Mouse (Mus musculus) kidney, postnatal 0 days (tissue): ENCODE measurements around the gene Grip1. TPM values are rescaled to one million over a fixed set of nuclear protein-coding genes. Genes with fewer than 3 reads are reported as not detected.

Source experiments
- ATAC-seq: fragments of 200-750 bp; cut with Nextera tagmentation; replicated peaks from 2 replicates; pipeline ENCODE4 v1.8.0; 2017; ENCODE audit warnings: low read depth, moderate number of reproducible peaks, moderate TSS enrichment, moderate library complexity; ENCODE audit not compliant: low FRiP score
- DNase-seq: peaks from one replicate; pipeline ENCODE4 v3.0.0-alpha.2; 2016; ENCODE audit warnings: low spot score
- H3K27ac ChIP-seq: fragments of 300-500 bp; sonication (generic); 2 replicates; pipeline ENCODE4 v1.5.1; 2014; ENCODE audit warnings: mild to moderate bottlenecking
- H3K27me3 ChIP-seq: fragments of 300-500 bp; sonication (generic); 2 replicates; pipeline ENCODE4 v1.6.1; 2014; ENCODE audit warnings: low read length, mixed read lengths; ENCODE audit not compliant: insufficient read depth
- H3K36me3 ChIP-seq: fragments of 300-500 bp; sonication (generic); 2 replicates; pipeline ENCODE4 v1.6.1; 2014; ENCODE audit warnings: low read length, mixed read lengths; ENCODE audit not compliant: insufficient read depth
- H3K4me1 ChIP-seq: fragments of 300-500 bp; sonication (generic); replicated peaks from 2 replicates; pipeline ENCODE4 v1.6.1; 2014; ENCODE audit warnings: antibody characterized with exemption, low read length, mixed read lengths; ENCODE audit not compliant: insufficient read depth
- H3K4me2 ChIP-seq: fragments of 300-500 bp; sonication (generic); 2 replicates; pipeline ENCODE4 v1.6.1; 2014; ENCODE audit warnings: mild to moderate bottlenecking, low read length, moderate library complexity, mixed read lengths
- H3K4me3 ChIP-seq: fragments of 300-500 bp; sonication (generic); replicated peaks from 2 replicates; pipeline ENCODE4 v1.5.1; 2014; ENCODE audit warnings: low read depth, low read length
- H3K9ac ChIP-seq: fragments of 300-500 bp; sonication (generic); 2 replicates; pipeline ENCODE4 v1.6.1; 2014; ENCODE audit warnings: low read depth, low read length
- H3K9me3 ChIP-seq: fragments of 300-500 bp; sonication (generic); replicated peaks from 2 replicates; pipeline ENCODE4 v1.6.1; 2016; ENCODE audit warnings: low read length, inconsistent platforms, mixed read lengths
- CTCF ChIP-seq: IDR thresholded peaks from 2 replicates; pipeline ENCODE4 v1.5.1; 2016; ENCODE audit warnings: antibody characterized with exemption, low read depth, mild to moderate bottlenecking, moderate library complexity
- WGBS: fragments of 180-500 bp; shearing (Covaris S2); extraction: QIAGEN DNeasy Blood & Tissue Kit; methylation state at CpG from one replicate; pipeline ENCODE4 v1.1.7; 2014; 5-methylcytosine and 5-hydroxymethylcytosine counted together
- polyA plus RNA-seq: library from polyadenylated mRNA; unstranded; fragments of >200 nt; fragmentation: Nextera tagmentation; extraction: Ambion mirVana; gene quantifications from 2 replicates; pipeline ENCODE4 v1.2.1, GENCODE M21; 2015

The Grip1 gene
- polyA plus RNA-seq, 1 experiment from 2014 or later: 3.1 TPM

GRCm38 (mm10) chr10:120124801-120125464 lies 671.3 kb downstream of the Grip1 start:
- ATAC-seq (0 out of 2 replicates have a peak, but pooled peaks have one; percentile 63), DNase-seq (peak; percentile 87)
- H3K27me3 ChIP-seq: no peaks in the 10 kb centered on the region
- H3K27ac ChIP-seq: no peak overlapping the region
- TF ChIP-seq CTCF: peak; percentile 90
- no peaks in the 10 kb centered on the region for H3K9me3 ChIP-seq
- no peaks in the 10 kb centered on the region for H3K4me1 ChIP-seq
- H3K36me3 ChIP-seq: no peaks in the 10 kb centered on the region
- H3K4me2 ChIP-seq: no peak overlapping the region
- H3K4me3 ChIP-seq: no peak overlapping the region
- WGBS: 52% methylated on average over 7 of the region's 7 CpGs
- no peak overlapping the region for H3K9ac ChIP-seq

DNA sequence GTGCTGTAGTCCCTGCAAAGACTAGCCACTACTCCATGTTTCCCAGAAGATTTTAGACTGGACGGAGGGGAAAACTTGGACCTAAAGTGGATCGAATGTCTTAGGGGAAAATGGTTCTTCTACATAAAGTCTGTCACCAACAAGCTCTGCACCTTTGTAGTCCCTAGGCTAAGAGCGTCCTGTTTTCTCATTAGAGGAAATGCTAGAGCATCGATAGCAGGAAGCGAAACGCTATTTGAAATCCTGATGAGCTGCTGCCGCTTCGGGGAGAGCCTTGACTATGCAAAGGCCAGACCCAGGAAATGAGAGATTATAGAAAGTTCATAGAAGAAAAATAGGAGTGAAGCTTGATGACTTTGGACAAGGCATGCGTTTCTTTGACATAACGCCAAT lies 671.8 kb downstream of the Grip1 start:
- Histone ChIP-seq H3K4me1 (no peaks in the 10 kb centered on the region), H3K27me3 (no peaks in the 10 kb centered on the region), H3K9ac (no peak overlapping the region), H3K27ac (no peak overlapping the region), H3K36me3 (no peaks in the 10 kb centered on the region), H3K4me2 (no peak overlapping the region), H3K9me3 (no peaks in the 10 kb centered on the region), H3K4me3 (no peak overlapping the region)
- TF ChIP-seq CTCF: no peak
- ATAC-seq (no peak), DNase-seq (no peak)
- 75% methylated on average over 10 of the region's 10 CpGs for WGBS

- H3K27ac ChIP-seq: no peak overlapping the region
- H3K4me1 ChIP-seq: no peaks in the 10 kb centered on the region
- peak overlapping the region; percentile 27 for H3K4me2 ChIP-seq
- no peak for TF ChIP-seq CTCF
- no peaks in the 10 kb centered on the region for H3K36me3 ChIP-seq
- DNase-seq: peak; percentile 43
- H3K9me3 ChIP-seq: no peaks in the 10 kb centered on the region
- 26% methylated on average over 13 of the region's 13 CpGs for WGBS
- no peak overlapping the region for H3K4me3 ChIP-seq
- no peak overlapping the region for H3K9ac ChIP-seq
- H3K27me3 ChIP-seq: no peaks in the 10 kb centered on the region
- ATAC-seq: no peak
Measured at GRCm38 (mm10) chr10:120128601-120129277, 675.1 kb downstream of the Grip1 start.

DNA sequence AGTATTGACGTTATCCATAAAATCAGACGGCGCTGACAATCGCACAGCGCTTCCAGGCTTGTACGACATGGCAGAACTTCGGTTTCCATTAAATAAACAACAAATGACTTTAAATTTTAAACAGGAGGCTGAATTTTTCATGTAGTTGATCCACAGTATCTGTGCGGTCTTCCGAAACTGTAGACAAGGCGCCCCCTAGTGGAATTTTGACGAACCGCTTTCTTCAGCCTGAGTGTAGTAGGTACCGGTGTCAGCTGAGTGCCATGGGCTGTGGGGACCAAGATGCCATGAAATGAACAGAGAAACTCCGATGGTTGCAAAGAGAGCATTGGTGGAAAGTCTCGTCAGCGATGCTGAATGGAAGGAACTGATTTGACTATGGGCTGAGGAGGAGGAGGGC lies 677.0 kb downstream of the Grip1 start:
- 69% methylated on average over 16 of the region's 16 CpGs for WGBS
- Histone ChIP-seq H3K4me1 (no peaks in the 10 kb centered on the region), H3K4me2 (no peak overlapping the region), H3K9ac (no peak overlapping the region), H3K4me3 (no peak overlapping the region), H3K27ac (no peak overlapping the region), H3K36me3 (no peaks in the 10 kb centered on the region), H3K9me3 (no peaks in the 10 kb centered on the region), H3K27me3 (no peaks in the 10 kb centered on the region)
- peak; percentile 68 for TF ChIP-seq CTCF
- ATAC-seq (no peak), DNase-seq (peak; percentile 51)

DNA sequence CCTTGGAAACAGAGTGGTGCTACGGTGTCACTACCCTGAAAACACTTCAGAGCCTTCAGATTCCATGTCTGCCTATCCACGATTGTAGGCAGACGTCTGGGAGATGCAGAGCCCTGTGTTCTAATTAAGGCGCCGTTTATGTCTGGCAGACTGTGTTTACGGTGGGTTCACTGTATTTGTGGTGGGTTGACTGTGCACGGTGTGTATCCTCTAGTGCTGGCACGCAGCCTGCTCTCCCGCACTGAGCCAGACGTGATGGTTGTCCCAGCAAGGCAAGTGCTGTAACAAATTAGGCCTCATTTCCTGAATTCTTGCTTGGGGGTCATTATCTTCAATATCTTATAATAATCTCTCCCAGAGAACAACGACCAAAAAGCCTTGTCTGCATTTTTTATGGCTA lies 680.1 kb downstream of the Grip1 start:
- WGBS: 49% methylated on average over 11 of the region's 11 CpGs
- H3K9ac ChIP-seq: no peak overlapping the region
- no peak overlapping the region for H3K4me2 ChIP-seq
- DNase-seq (no peak), ATAC-seq (no peak)
- H3K36me3 ChIP-seq: no peaks in the 10 kb centered on the region
- H3K27ac ChIP-seq: no peak overlapping the region
- no peak for TF ChIP-seq CTCF
- H3K9me3 ChIP-seq: no peaks in the 10 kb centered on the region
- no peaks in the 10 kb centered on the region for H3K27me3 ChIP-seq
- no peak overlapping the region for H3K4me3 ChIP-seq
- H3K4me1 ChIP-seq: no peaks in the 10 kb centered on the region

DNA sequence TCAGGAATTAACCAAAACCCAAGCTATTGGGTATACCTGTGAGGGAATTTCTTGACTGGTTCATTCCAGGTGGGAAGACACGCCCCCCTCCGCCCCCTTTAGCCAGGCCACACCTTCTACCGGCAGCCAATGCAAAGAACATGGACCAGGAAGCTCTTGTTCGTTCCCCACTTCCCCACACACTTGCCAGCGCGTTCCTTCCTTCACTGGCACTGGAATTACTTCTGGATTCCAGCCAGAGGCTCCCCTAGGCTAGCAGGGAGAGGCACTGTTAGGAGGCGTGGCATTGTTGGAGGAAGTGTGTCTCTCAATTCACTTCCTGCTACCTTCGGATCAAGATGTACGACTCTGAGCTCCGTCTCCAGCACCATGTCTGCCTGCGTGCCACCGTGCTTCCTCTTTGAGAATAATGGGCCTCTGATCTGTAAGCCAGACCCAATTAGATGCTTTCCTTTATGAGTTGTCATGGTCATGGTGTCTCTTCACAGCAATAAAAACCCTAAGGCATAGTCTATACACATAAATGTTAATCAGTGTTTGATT lies 682.5 kb downstream of the Grip1 start:
- no peak for TF ChIP-seq CTCF
- Histone ChIP-seq H3K9ac (no peak overlapping the region), H3K36me3 (no peaks in the 10 kb centered on the region), H3K27me3 (no peaks in the 10 kb centered on the region), H3K9me3 (no peaks in the 10 kb centered on the region), H3K4me1 (no peaks in the 10 kb centered on the region), H3K4me3 (no peak overlapping the region), H3K27ac (no peak overlapping the region), H3K4me2 (no peak overlapping the region)
- ATAC-seq (no peak), DNase-seq (no peak)
- 78% methylated on average over 12 of the region's 12 CpGs for WGBS

Other genes starting within 250 kb of the Grip1 start
- 32.6 and 35.6 TPM in 2 replicates for gene Cand1, start 213.8 kb upstream of the Grip1 start, polyA plus RNA-seq